Mouse (Mus musculus): ENCODE data around the gene Pdzph1. TPM values are rescaled to one million over a fixed set of nuclear protein-coding genes. Genes with fewer than 3 reads are reported as not detected.

The Pdzph1 gene
- polyA plus RNA-seq, 1 experiment from 2014 or later: not detected

- peak overlapping the region; percentile 36 for H3K4me2 ChIP-seq
- H3K9ac ChIP-seq: no peak overlapping the region
- H3K36me3 ChIP-seq: no peaks in the 10 kb centered on the region
- WGBS: 6% methylated on average over 8 of the region's 8 CpGs
- H3K4me1 ChIP-seq: no peaks in the 10 kb centered on the region
- no peak overlapping the region for H3K4me3 ChIP-seq
- H3K9me3 ChIP-seq: no peaks in the 10 kb centered on the region
- H3K27me3 ChIP-seq: no peaks in the 10 kb centered on the region
- H3K27ac ChIP-seq: no peak overlapping the region
- ATAC-seq (ENCODE audit: insufficient number of reproducible peaks, low FRiP score, low TSS enrichment, low read depth): no peak
Measured at GRCm38 (mm10) chr17:58919061-58919460, 72.1 kb downstream of the Pdzph1 start.

GRCm38 (mm10) chr17:58918539-58918938 is 72.6 kb downstream of the Pdzph1 start:
- Histone ChIP-seq H3K4me2 (no peak overlapping the region), H3K9me3 (no peaks in the 10 kb centered on the region), H3K27ac (no peak overlapping the region), H3K36me3 (no peaks in the 10 kb centered on the region), H3K4me3 (no peak overlapping the region), H3K4me1 (no peaks in the 10 kb centered on the region), H3K27me3 (no peaks in the 10 kb centered on the region), H3K9ac (no peak overlapping the region)
- ATAC-seq (ENCODE audit: insufficient number of reproducible peaks, low FRiP score, low TSS enrichment, low read depth): no peak
- 76% methylated on average over 3 of the region's 3 CpGs for WGBS

DNA sequence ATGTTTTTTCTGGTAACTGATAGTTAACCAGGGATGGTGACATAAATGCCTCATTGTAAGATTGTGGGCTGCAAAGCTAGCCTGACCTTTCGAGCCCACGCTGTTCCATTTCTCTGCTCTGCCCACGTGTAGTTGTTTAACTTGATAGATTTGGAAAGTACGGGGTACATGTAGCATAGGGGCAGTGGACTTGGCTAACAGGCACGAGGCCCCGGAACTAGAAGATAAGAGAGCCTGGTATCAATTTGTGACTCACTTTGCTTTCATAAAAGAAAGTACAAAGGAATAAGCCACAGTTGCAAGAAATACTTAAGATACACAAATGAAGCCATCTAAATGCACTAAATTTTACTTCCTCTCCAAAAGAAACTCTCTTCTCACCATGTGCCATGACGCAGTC is 79.6 kb downstream of the Pdzph1 start:
- no peak overlapping the region for H3K4me3 ChIP-seq
- no peaks in the 10 kb centered on the region for H3K36me3 ChIP-seq
- H3K27ac ChIP-seq: no peak overlapping the region
- no peaks in the 10 kb centered on the region for H3K4me1 ChIP-seq
- 64% methylated on average over 7 of the region's 7 CpGs for WGBS
- no peak for ATAC-seq (ENCODE audit: insufficient number of reproducible peaks, low FRiP score, low TSS enrichment, low read depth)
- H3K9me3 ChIP-seq: no peaks in the 10 kb centered on the region
- no peak overlapping the region for H3K4me2 ChIP-seq
- no peak overlapping the region for H3K9ac ChIP-seq
- no peaks in the 10 kb centered on the region for H3K27me3 ChIP-seq

DNA sequence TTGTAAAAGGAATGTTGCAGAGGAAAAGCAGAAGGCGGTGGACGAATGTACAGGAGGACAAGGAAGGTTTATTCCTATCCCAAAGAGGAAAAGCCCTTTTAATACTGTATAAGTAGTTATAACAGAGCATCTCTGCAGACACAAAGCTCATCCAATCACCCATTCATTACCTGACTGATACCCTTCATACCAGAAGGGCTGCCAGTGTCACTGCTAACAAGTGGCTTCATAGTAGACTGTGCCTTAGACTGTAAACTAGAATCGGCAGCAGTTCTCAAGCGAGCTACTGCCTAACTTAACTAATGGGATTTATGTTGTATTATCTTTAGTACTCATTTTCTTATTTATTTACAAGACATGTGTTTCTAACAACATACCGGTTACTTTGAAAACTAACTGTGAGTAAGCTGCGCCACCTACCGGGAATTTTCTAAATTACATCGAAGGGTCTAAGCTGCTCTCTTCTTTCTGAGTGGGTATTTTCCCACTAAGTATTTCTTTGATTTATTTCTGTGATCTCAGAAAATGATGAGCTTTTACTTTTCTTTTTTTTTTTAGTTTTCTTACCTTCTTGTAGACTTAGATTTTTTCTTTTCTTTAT is 82.0 kb downstream of the Pdzph1 start:
- Histone ChIP-seq H3K9ac (no peak overlapping the region), H3K27ac (no peak overlapping the region), H3K36me3 (no peaks in the 10 kb centered on the region), H3K4me1 (no peaks in the 10 kb centered on the region), H3K27me3 (no peaks in the 10 kb centered on the region), H3K9me3 (no peaks in the 10 kb centered on the region), H3K4me3 (no peak overlapping the region), H3K4me2 (no peak overlapping the region)
- WGBS: 34% methylated on average over 8 of the region's 8 CpGs
- no peak for ATAC-seq (ENCODE audit: insufficient number of reproducible peaks, low FRiP score, low TSS enrichment, low read depth)

DNA sequence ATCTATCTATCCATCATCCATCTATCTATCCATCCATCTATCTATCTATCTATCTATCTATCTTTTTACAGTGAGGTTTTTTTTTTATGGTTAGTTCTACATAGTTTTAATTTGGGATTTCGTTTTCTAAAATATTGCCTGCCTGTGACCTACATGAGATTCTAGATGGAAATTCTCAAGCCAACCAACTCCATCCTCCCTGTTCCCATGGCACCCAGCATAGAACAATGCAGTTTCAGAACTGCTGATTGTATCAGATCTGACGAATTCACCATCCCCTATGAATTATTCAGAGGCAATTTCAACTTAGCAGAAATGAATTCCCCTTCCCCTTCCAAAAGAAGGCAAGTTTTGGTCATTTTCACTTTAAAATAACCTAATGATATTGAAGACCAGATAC is 85.2 kb downstream of the Pdzph1 start:
- no peak for ATAC-seq (ENCODE audit: insufficient number of reproducible peaks, low FRiP score, low TSS enrichment, low read depth)
- Histone ChIP-seq H3K4me3 (no peak overlapping the region), H3K4me1 (no peaks in the 10 kb centered on the region), H3K4me2 (no peak overlapping the region), H3K9ac (no peak overlapping the region), H3K27me3 (no peaks in the 10 kb centered on the region), H3K27ac (no peak overlapping the region), H3K9me3 (no peaks in the 10 kb centered on the region), H3K36me3 (no peaks in the 10 kb centered on the region)
- 76% methylated on average over 2 of the region's 2 CpGs for WGBS

GRCm38 (mm10) chr17:58891488-58892210 is 99.5 kb downstream of the Pdzph1 start:
- Histone ChIP-seq H3K9ac (no peak overlapping the region), H3K36me3 (no peaks in the 10 kb centered on the region), H3K4me2 (no peak overlapping the region), H3K27ac (no peak overlapping the region), H3K4me3 (no peak overlapping the region), H3K9me3 (no peaks in the 10 kb centered on the region), H3K27me3 (no peaks in the 10 kb centered on the region), H3K4me1 (no peaks in the 10 kb centered on the region)
- no peak for ATAC-seq (ENCODE audit: insufficient number of reproducible peaks, low FRiP score, low TSS enrichment, low read depth)
- WGBS: 42% methylated on average over 4 of the region's 4 CpGs

GRCm38 (mm10) chr17:58889905-58890645 is 101.1 kb downstream of the Pdzph1 start:
- no peak for ATAC-seq (ENCODE audit: insufficient number of reproducible peaks, low FRiP score, low TSS enrichment, low read depth)
- H3K9ac ChIP-seq: no peak overlapping the region
- no peak overlapping the region for H3K4me3 ChIP-seq
- H3K9me3 ChIP-seq: no peaks in the 10 kb centered on the region
- no peak overlapping the region for H3K4me2 ChIP-seq
- H3K27ac ChIP-seq: no peak overlapping the region
- 53% methylated on average over 4 of the region's 4 CpGs for WGBS
- H3K27me3 ChIP-seq: no peaks in the 10 kb centered on the region
- no peaks in the 10 kb centered on the region for H3K36me3 ChIP-seq
- H3K4me1 ChIP-seq: no peaks in the 10 kb centered on the region

GRCm38 (mm10) chr17:58884393-58884792 is 106.8 kb downstream of the Pdzph1 start:
- Histone ChIP-seq H3K4me3 (no peak overlapping the region), H3K9ac (no peak overlapping the region), H3K36me3 (no peaks in the 10 kb centered on the region), H3K27me3 (no peaks in the 10 kb centered on the region), H3K9me3 (no peaks in the 10 kb centered on the region), H3K27ac (no peak overlapping the region), H3K4me1 (no peaks in the 10 kb centered on the region), H3K4me2 (no peak overlapping the region)
- no peak for ATAC-seq (ENCODE audit: insufficient number of reproducible peaks, low FRiP score, low TSS enrichment, low read depth)
- WGBS: 44% methylated on average over 1 of the region's 1 CpGs

- Histone ChIP-seq H3K4me3 (no peak overlapping the region), H3K27ac (no peak overlapping the region), H3K36me3 (no peaks in the 10 kb centered on the region), H3K4me1 (no peaks in the 10 kb centered on the region), H3K27me3 (no peaks in the 10 kb centered on the region), H3K9me3 (no peaks in the 10 kb centered on the region), H3K9ac (no peak overlapping the region), H3K4me2 (no peak overlapping the region)
- no peak for ATAC-seq (ENCODE audit: insufficient number of reproducible peaks, low FRiP score, low TSS enrichment, low read depth)
- 83% methylated on average over 1 of the region's 1 CpGs for WGBS
Measured at GRCm38 (mm10) chr17:58873356-58873755, 117.8 kb downstream of the Pdzph1 start.

DNA sequence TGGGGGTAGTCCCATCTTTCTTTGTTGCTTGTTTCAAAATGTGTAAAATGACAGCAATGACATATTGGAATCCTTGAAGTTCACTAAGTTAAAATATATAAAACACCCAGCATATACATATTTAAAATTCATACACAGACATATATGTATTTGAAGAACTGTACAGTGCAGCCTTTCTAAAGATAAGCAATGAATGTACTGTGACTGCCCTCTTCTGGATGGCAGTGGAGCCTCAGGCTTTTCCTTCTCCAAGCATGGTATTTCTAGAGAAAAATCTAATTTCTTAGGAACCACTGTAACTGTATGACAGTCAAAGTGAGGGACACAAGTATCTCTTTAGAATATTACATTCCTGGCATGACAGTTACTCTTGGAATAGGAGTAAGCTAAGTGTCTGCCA is 120.4 kb downstream of the Pdzph1 start:
- no peak for ATAC-seq (ENCODE audit: insufficient number of reproducible peaks, low FRiP score, low TSS enrichment, low read depth)
- Histone ChIP-seq H3K4me3 (no peak overlapping the region), H3K9me3 (no peaks in the 10 kb centered on the region), H3K27me3 (no peaks in the 10 kb centered on the region), H3K27ac (no peak overlapping the region), H3K4me2 (no peak overlapping the region), H3K9ac (no peak overlapping the region), H3K36me3 (no peaks in the 10 kb centered on the region), H3K4me1 (no peaks in the 10 kb centered on the region)
